Mouse (Mus musculus) CH12.LX (cell line): ENCODE results near the gene Nectin2. TPM values are rescaled to one million over a fixed set of nuclear protein-coding genes. Genes with fewer than 3 reads are reported as not detected.
A peak's percentile ranks its signal among the peaks of the same experiment; 100 is the strongest.

Experiments used
- DNase-seq: peaks from one replicate; pipeline ENCODE4 v3.0.0-alpha.2; 2013; ENCODE audit errors: extremely low read depth
- H3K27ac ChIP-seq: 2 replicates; pipeline ENCODE4 v1.5.1; 2012; ENCODE audit warnings: low read depth, mild to moderate bottlenecking, control low read depth, moderate library complexity; ENCODE audit not compliant: insufficient read depth
- H3K27me3 ChIP-seq: replicated peaks from 2 replicates; pipeline ENCODE3; 2012; ENCODE audit warnings: inconsistent platforms
- H3K36me3 ChIP-seq, 2 experiments: replicated peaks in 1 of 2; 2 replicates each; pipeline versions ENCODE3 to v1.6.1; 2012; ENCODE audit warnings: inconsistent platforms in 1 of 2, low read length in 1 of 2, mild to moderate bottlenecking in 1 of 2, mixed read lengths in 1 of 2, moderate library complexity in 1 of 2; ENCODE audit not compliant: control insufficient read depth in 1 of 2, insufficient read depth in 1 of 2
- H3K4me1 ChIP-seq, 2 experiments: 2 replicates each; pipeline ENCODE4 v1.6.1; 2012; ENCODE audit warnings: inconsistent platforms in 1 of 2, moderate library complexity in 1 of 2; ENCODE audit not compliant: insufficient read depth in 2 of 2, control insufficient read depth in 1 of 2
- H3K4me2 ChIP-seq: 2 replicates; pipeline ENCODE4 v1.6.1; 2012; ENCODE audit warnings: low read depth, mild to moderate bottlenecking, control low read depth; ENCODE audit not compliant: poor library complexity, insufficient read depth, severe bottlenecking
- H3K4me3 ChIP-seq, 3 experiments: fragments of 150-350 bp in 1 of 3; sonication (generic) in 1 of 3; replicated peaks in 1 of 3; 2 replicates each; pipeline versions ENCODE3 to v1.5.1; 2011 to 2012; ENCODE audit warnings: low read depth in 2 of 3, low read length in 2 of 3, mild to moderate bottlenecking in 2 of 3, moderate library complexity in 2 of 3, control low read depth in 1 of 3, improper control_type of control experiment in 1 of 3, inconsistent platforms in 1 of 3, mixed read lengths in 1 of 3; ENCODE audit not compliant: poor library complexity in 1 of 3
- H3K79me2 ChIP-seq: replicated peaks from 2 replicates; pipeline ENCODE4 v1.6.1; 2012; ENCODE audit warnings: mild to moderate bottlenecking, moderate library complexity; ENCODE audit not compliant: control insufficient read depth, poor library complexity, insufficient read depth, severe bottlenecking; ENCODE audit errors: extremely low read depth
- H3K9ac ChIP-seq: 2 replicates; pipeline ENCODE4 v1.6.1; 2012; ENCODE audit warnings: low read depth, mild to moderate bottlenecking, control low read depth, moderate library complexity; ENCODE audit not compliant: insufficient read depth
- H3K9me3 ChIP-seq: replicated peaks from 2 replicates; pipeline ENCODE3; 2012; ENCODE audit warnings: low read length, inconsistent platforms, mixed read lengths
- BHLHE40 ChIP-seq: IDR thresholded peaks from 2 replicates; pipeline ENCODE4 v1.6.1; 2011; ENCODE audit warnings: mild to moderate bottlenecking, low read depth, low read length, improper control_type of control experiment
- CHD1 ChIP-seq: IDR thresholded peaks from 2 replicates; pipeline ENCODE4 v1.6.1; 2012; ENCODE audit warnings: low read depth, low read length, improper control_type of control experiment, inconsistent platforms
- CTCF ChIP-seq, 2 experiments: IDR thresholded peaks in 1 of 2; conservative IDR thresholded peaks in 1 of 2; 2 replicates each; pipeline ENCODE4 v1.5.1; 2011 to 2012; ENCODE audit warnings: low read depth in 2 of 2, low read length in 2 of 2, improper control_type of control experiment in 1 of 2, inconsistent platforms in 1 of 2, mild to moderate bottlenecking in 1 of 2, moderate library complexity in 1 of 2
- E2F4 ChIP-seq: IDR thresholded peaks from 2 replicates; pipeline ENCODE4 v1.6.1; 2011; ENCODE audit warnings: low read depth, low read length, improper control_type of control experiment; ENCODE audit not compliant: insufficient replicate concordance
- EP300 ChIP-seq: IDR thresholded peaks from 2 replicates; pipeline ENCODE4 v1.6.1; 2011; ENCODE audit warnings: low read length, improper control_type of control experiment
- ETS1 ChIP-seq: conservative IDR thresholded peaks from 2 replicates; pipeline ENCODE4 v1.6.1; 2012; ENCODE audit warnings: low read depth, mild to moderate bottlenecking, inconsistent platforms, low read length, improper control_type of control experiment, moderate library complexity
- HCFC1 ChIP-seq: IDR thresholded peaks from 2 replicates; pipeline ENCODE4 v1.6.1; 2012; ENCODE audit warnings: low read depth, mild to moderate bottlenecking, inconsistent platforms, low read length, improper control_type of control experiment
- IRF4 ChIP-seq: IDR thresholded peaks from 2 replicates; pipeline ENCODE4 v1.6.1; 2014; ENCODE audit warnings: low read depth, mild to moderate bottlenecking, inconsistent platforms, low read length, improper control_type of control experiment
- JUN ChIP-seq: IDR thresholded peaks from 2 replicates; pipeline ENCODE4 v1.6.1; 2011; ENCODE audit warnings: low read depth, mild to moderate bottlenecking, low read length, improper control_type of control experiment, moderate library complexity; ENCODE audit not compliant: insufficient read depth
- JUND ChIP-seq: conservative IDR thresholded peaks from 2 replicates; pipeline ENCODE4 v1.6.1; 2011; ENCODE audit warnings: low read depth, low read length, improper control_type of control experiment
- KAT2A ChIP-seq: IDR thresholded peaks from 2 replicates; pipeline ENCODE4 v1.6.1; 2012; ENCODE audit warnings: low read length, improper control_type of control experiment, inconsistent platforms; ENCODE audit not compliant: insufficient replicate concordance
- MAFK ChIP-seq: IDR thresholded peaks from 2 replicates; pipeline ENCODE4 v1.6.1; 2011; ENCODE audit warnings: low read length, improper control_type of control experiment; ENCODE audit not compliant: insufficient replicate concordance
- MAX ChIP-seq: IDR thresholded peaks from 2 replicates; pipeline ENCODE4 v1.6.1; 2011; ENCODE audit warnings: low read length, improper control_type of control experiment
- MEF2A ChIP-seq: IDR thresholded peaks from 2 replicates; pipeline ENCODE4 v1.6.1; 2014; ENCODE audit warnings: low read depth, mild to moderate bottlenecking, inconsistent platforms, low read length, improper control_type of control experiment, borderline replicate concordance
- PAX5 ChIP-seq: IDR thresholded peaks from 2 replicates; pipeline ENCODE4 v1.6.1; 2012; ENCODE audit warnings: low read length, inconsistent platforms, mixed read lengths
- POLR2AphosphoS2 ChIP-seq: IDR thresholded peaks from 2 replicates; pipeline ENCODE4 v1.6.1; 2011; ENCODE audit warnings: low read depth, low read length, improper control_type of control experiment
- RAD21 ChIP-seq: IDR thresholded peaks from 2 replicates; pipeline ENCODE4 v1.6.1; 2011; ENCODE audit warnings: low read depth, mild to moderate bottlenecking, low read length, improper control_type of control experiment, moderate library complexity
- SMC3 ChIP-seq: IDR thresholded peaks from 2 replicates; pipeline ENCODE4 v1.6.1; 2011; ENCODE audit warnings: low read depth, low read length, improper control_type of control experiment
- TBP ChIP-seq: conservative IDR thresholded peaks from 2 replicates; pipeline ENCODE4 v1.6.1; 2011; ENCODE audit warnings: low read depth, low read length, improper control_type of control experiment
- TCF12 ChIP-seq: IDR thresholded peaks from 2 replicates; pipeline ENCODE4 v1.6.1; 2014; ENCODE audit warnings: low read depth, mild to moderate bottlenecking, inconsistent platforms, low read length, improper control_type of control experiment
- UBTF ChIP-seq: IDR thresholded peaks from 2 replicates; pipeline ENCODE4 v1.6.1; 2012; ENCODE audit warnings: low read depth, mild to moderate bottlenecking, inconsistent platforms, low read length, improper control_type of control experiment, moderate library complexity
- ZC3H11A ChIP-seq: IDR thresholded peaks from 2 replicates; pipeline ENCODE4 v1.6.1; 2012; ENCODE audit warnings: low read depth, mild to moderate bottlenecking, inconsistent platforms, low read length, improper control_type of control experiment
- ZKSCAN1 ChIP-seq: IDR thresholded peaks from 2 replicates; pipeline ENCODE4 v1.6.1; 2012; ENCODE audit warnings: low read depth, inconsistent platforms, low read length, improper control_type of control experiment, borderline replicate concordance
- ZNF384 ChIP-seq: IDR thresholded peaks from 2 replicates; pipeline ENCODE4 v1.6.1; 2012; ENCODE audit warnings: low read depth, low read length, improper control_type of control experiment, inconsistent platforms
- dilution Hi-C: fragments of 300-500 bp; cut with MboI; formaldehyde crosslinking; loops from 2 replicates; pipeline ENCODE4 v1.14.3; 2020; ENCODE audit warnings: low sequenced_read_pairs; ENCODE audit not compliant: extremely low pct_unique_long_range_greater_than_20kb, extremely low pct_ligation_motif_present
- in situ Hi-C: fragments of 300-500 bp; cut with MboI; formaldehyde crosslinking; loops from 3 replicates; pipeline ENCODE4 v1.14.3; 2019; ENCODE audit warnings: low sequenced_read_pairs, low pct_ligation_motif_present, low pct_unique_long_range_greater_than_20kb, mixed read lengths
- polyA plus RNA-seq: library from polyadenylated mRNA; unstranded; fragments of >175 nt; gene quantifications from 2 replicates; pipeline ENCODE4 v1.2.1, GENCODE M21; 2012; ENCODE audit warnings: low read depth; ENCODE audit not compliant: insufficient read length
- total RNA-seq, 2 experiments: library from RNA; depleted of rRNA; stranded (reverse); fragments of 300-350 nt in 1 of 2; fragments of >200 nt in 1 of 2; gene quantifications; 2 replicates each; pipeline ENCODE4 v1.2.3; 2012 to 2014

Nectin2 gene
- total and polyA plus RNA-seq, 3 experiments: 3.0 to 14.1 (median 6.3) TPM

GRCm38 (mm10) chr7:19749389-19750216 is 680 bp downstream of the Nectin2 start (continued):
- TF ChIP-seq E2F4 (no peak), BHLHE40 (no peak), ZKSCAN1 (no peak), POLR2AphosphoS2 (no peak), MEF2A (peak; percentile 44; the same call in 1 of the 2 replicates), JUN (no peak), EP300 (no peak), KAT2A (no peak), JUND (no peak), CHD1 (no peak), SMC3 (peak; percentile 35), CTCF (conservative IDR thresholded peaks at IDR 0.05 in 1 of 2, IDR thresholded peaks at IDR 0.05 in 1 of 2; ENCODE audit: low read depth in 2 of 2, low read length in 2 of 2) (peak; percentile 11 to 82; a peak in 2 of 4 replicates)

GRCm38 (mm10) chr7:19748219-19749195 is 1.8 kb downstream of the Nectin2 start:
- H3K9ac ChIP-seq: peak overlapping the region; percentile 77
- peak overlapping the region; percentile 72 to 74 (median 73) for H3K4me3 ChIP-seq
- H3K4me1 ChIP-seq: peaks cover 9 to 33% of the 10 kb centered on the region in 2 experiments
- DNase-seq: no peak
- H3K27me3 ChIP-seq: peaks cover 14% of the 10 kb centered on the region
- in situ Hi-C loops: no loop called here
- no peaks in the 10 kb centered on the region for H3K9me3 ChIP-seq
- no peaks in the 10 kb centered on the region for H3K79me2 ChIP-seq
- H3K27ac ChIP-seq: no peak overlapping the region
- no peak for TF ChIP-seq KAT2A
- TF ChIP-seq ETS1: no peak
- TF ChIP-seq MEF2A: no peak
- no peak for TF ChIP-seq JUND
- TF ChIP-seq TBP: no peak
- no peak for TF ChIP-seq ZC3H11A
- TF ChIP-seq MAX: no peak
- TF ChIP-seq CHD1: no peak
- no peak for TF ChIP-seq TCF12
- TF ChIP-seq RAD21: no peak
- no peak for TF ChIP-seq ZNF384
- TF ChIP-seq MAFK: no peak
- TF ChIP-seq UBTF: no peak
- no peak for TF ChIP-seq HCFC1
- no peak for TF ChIP-seq IRF4
- TF ChIP-seq POLR2AphosphoS2: no peak
- no peak for TF ChIP-seq PAX5
- no peak for TF ChIP-seq EP300
- peak overlapping the region; percentile 35 for H3K4me2 ChIP-seq
- peaks cover 0 to 6% of the 10 kb centered on the region in 2 experiments for H3K36me3 ChIP-seq
- dilution Hi-C loops: no loop called here
